Mouse (Mus musculus) hindbrain, embryonic 14.5 days (tissue): Measurements from ENCODE around the gene Slc12a7. TPM values are rescaled to one million over a fixed set of nuclear protein-coding genes. Genes with fewer than 3 reads are reported as not detected.

Source experiments
- polyA plus RNA-seq: library from polyadenylated mRNA; unstranded; fragments of >200 nt; fragmentation: Nextera tagmentation; extraction: Ambion mirVana; gene quantifications from 2 replicates; pipeline ENCODE4 v1.2.1, GENCODE M21; 2014

Slc12a7 gene
- polyA plus RNA-seq, 1 experiment from 2014 or later = 10.6 TPM

Other genes with a start within 250 kb of the Slc12a7 start
- gene Slc6a3, start 196.3 kb upstream of the Slc12a7 start, polyA plus RNA-seq = 0.16 and 0.33 TPM in 2 replicates
- gene Clptm1l, start 129.1 kb upstream of the Slc12a7 start, polyA plus RNA-seq = 147 and 157 TPM in 2 replicates
- gene Tert, start 106.2 kb upstream of the Slc12a7 start, polyA plus RNA-seq = 3.0 and 4.1 TPM in 2 replicates
- not detected in 2 replicates for gene Slc6a18, start 55.1 kb upstream of the Slc12a7 start, polyA plus RNA-seq
- gene Slc6a19, start 28.2 kb upstream of the Slc12a7 start, polyA plus RNA-seq = 0.25 and 0.46 TPM in 2 replicates
- 13.2 and 13.3 TPM in 2 replicates for gene Nkd2, start 114.5 kb downstream of the Slc12a7 start, polyA plus RNA-seq
- gene Trip13, start 204.7 kb downstream of the Slc12a7 start, polyA plus RNA-seq = 10.0 and 11.7 TPM in 2 replicates
- gene Brd9, start 204.7 kb downstream of the Slc12a7 start, polyA plus RNA-seq = 80.6 and 86.8 TPM in 2 replicates
- not detected in 2 replicates for gene Zdhhc11, start 230.8 kb downstream of the Slc12a7 start, polyA plus RNA-seq